Mouse (Mus musculus) left cerebral cortex, adult 11 months (tissue): Measurements from ENCODE around the gene Vezf1.

ENCODE experiments used
- DNase-seq: peaks from one replicate; pipeline ENCODE4 v3.0.0; 2022; ENCODE audit warnings: low spot score

Gene Vezf1

DNA sequence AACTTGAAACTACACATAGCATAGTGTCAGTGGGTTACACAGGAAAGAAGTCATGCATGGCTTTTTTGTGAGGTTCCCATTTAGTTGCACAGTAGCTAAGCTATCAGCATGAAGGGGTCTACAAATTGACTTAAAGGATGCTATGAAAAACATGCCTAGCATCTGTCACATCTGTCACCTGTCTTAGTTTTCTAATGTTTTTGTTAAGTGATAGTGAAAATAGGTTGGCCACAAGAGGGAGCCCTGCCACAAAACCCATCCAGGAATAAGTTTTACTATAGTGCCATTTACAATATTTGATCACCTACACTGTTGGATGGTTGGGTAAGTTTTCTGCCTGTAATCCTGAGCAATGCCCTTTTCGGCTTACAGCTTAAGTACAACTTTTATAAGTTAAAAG is 13.5 kb upstream of the Vezf1 start:
- no peak for DNase-seq

DNA sequence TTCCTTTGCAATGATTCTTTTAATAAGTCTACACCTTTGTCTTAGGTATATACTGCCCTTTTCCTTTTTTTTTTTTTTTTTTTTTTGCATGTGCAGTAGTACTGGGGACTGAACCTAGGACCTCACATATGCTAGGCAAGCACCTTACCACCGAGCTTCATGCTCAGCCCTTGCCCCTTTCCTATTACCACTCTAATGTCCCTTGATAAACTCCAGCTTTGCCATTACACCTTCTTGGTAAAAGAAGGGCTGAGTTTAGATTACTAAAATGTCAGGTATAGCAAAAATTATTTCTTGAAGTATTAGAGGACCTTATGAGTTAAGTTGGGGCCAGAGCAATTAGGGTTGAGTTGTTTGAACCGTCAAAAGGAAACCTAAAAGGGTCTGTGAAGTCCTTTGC is 12.3 kb upstream of the Vezf1 start:
- no peak for DNase-seq

DNA sequence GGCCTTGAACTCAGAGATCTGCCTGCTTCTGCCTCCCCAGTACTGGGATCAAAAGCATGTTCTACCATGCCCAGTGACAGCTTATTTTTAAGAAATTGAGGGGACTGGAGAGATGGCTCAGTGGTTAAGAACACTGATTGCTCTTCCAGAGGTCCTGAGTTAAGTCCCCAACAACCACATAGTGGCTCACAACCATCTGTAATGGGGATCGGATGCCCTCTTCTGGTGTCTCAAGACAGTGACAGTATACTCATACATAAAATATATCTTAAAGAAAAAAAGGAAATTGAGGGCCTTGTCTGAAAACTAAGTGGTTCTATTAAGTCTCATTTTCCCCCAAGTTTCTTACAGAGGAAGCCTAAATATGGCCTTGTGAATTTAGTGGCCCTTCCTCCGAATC is 10.3 kb upstream of the Vezf1 start:
- DNase-seq: no peak

DNA sequence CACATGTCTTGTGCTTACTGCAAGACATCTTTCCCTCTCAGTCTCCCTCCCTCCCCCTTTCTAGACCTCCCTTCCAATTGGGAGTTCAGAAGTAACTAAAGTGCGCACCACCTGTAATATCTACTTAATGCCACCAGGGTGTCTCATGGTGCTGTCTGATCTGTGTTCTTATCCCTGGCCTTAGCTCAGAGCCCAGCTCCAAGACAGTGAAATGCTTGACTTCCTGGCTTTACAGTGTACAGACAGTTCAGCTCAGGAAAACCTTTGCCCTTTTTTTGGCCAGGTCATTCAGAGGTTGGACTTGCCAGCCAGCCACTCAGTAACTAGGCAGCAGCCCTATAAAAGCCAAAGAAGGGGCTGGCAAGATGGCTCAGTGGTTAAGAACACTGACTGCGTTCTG is 8.9 kb upstream of the Vezf1 start:
- DNase-seq: no peak

DNA sequence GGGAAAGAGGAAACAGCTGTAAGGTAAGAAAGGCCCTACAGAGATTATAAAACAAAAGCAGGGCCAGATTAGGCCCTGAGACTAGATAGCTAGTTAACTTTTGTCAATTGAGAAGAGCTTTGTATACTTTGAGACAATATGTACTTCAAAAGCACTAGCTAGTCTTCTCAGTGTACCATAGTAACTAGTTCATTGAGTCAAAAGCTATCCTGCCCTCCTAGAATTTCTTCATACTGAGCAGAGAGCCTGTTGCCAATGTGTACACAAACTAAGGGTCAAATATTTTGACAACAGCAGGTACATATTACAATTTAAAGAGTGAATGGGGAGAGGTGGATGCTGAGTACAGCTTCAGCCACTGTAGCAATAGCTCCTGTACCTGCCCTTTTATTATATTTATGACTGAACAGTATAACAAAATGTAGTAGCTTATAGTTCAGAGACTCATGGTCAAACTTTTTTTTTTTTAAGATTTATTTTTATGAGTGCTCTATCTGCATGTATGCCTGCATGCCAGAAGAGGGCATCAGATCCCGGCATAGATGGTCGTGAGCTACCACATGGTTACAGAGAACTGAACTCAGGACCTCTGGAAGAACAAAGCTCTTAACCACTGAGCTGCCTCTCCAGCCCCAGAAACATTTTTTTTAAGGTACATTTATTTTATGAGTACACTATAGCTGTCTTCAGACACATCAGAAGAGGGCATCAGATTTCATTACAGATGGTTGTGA is 6.0 kb upstream of the Vezf1 start:
- DNase-seq: no peak

DNA sequence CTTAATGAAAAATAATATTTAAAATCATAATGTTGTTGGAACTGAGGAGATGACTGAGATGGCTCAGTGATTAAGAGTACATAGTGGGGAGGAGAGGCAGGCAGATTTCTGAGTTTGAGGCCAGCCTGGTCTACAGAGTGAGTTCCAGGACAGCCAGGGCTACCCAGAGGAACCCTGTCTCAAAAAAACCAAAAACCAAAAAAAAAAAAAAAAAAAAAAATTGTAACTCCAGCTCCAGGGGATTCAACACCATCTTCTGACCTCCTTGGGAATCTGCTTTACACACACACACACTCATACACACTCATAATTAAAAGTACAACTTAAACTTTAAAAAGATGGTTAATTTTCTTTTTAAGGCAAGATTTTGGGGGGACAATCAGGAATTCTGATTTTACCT is 2.3 kb upstream of the Vezf1 start:
- DNase-seq: no peak

DNA sequence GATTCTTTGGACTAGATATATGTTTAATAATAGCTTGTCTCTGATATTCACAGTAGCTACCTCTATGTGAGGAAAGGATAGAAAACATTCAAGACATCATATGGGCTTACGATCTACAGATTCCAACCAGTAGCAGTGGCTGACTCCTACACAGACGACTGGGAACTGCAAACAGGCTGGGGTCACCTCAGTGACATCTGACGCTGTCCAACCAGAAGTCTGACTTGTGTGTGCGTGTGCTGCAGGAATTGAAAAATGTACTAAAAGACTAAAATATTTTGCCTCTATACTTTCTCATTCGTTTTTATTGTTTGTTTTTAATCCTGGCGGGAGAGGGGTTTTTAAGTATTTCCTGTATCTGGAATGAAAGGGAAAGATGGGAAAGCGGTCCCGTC is 891 bp upstream of the Vezf1 start:
- no peak for DNase-seq

DNA sequence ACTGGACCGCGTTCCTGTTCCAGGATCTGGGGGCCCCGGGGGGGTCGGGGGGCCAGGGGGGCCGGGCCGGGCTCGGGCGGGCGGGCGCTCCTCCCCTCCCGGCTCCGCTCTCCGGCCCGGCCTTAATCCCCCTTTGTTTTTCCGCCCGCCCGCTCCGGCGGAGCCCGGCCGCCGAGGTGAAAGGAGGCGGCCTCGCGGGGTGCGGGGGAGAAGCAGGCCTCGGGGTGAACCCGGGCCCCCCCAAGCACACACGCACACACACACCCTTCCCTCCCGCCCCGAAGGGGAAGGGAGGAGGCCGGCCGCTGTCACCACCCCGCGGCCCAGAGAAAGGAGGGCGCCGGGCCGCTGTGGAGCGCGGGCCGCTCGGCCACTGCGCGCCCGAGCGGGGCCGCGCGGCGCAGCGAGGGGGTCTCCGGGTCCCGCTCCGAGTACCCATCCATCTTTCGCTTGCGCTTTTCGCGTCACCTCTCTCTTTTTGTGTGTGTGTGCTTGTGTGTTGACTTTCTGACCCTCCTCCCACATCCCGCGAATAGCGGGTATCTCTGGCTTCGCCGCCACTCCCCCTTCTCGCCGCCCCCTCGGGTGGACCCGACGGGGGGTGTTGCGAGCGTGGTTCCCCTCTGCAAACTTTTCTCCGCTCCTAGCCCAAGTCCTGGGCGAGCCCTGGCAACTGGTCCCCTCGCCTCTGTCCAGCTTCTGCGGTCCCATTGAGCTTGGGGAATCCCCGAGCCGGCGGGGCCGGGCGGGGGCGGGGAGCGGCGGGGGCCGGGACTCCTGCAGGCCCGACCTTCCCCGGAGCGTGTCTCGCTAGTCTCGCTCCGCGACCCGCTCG is 549 bp downstream of the Vezf1 start:
- no peak for DNase-seq

DNA sequence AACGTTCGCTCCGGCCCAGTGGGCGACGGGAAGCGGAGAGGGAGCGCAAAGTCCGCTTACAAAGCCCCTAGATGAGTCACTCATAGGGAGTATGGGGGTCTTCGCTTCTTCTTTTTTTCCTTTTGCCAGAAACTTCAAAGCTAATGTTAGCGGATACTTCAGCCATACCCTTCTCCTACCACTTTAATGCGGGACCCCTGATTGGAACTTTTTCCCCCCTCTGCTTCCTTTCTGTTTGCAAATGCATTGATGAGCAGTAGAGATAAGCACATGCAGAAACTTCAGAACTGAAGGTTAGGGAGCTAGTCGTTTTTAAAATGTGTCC is 1.1 kb downstream of the Vezf1 start:
- no peak for DNase-seq

DNA sequence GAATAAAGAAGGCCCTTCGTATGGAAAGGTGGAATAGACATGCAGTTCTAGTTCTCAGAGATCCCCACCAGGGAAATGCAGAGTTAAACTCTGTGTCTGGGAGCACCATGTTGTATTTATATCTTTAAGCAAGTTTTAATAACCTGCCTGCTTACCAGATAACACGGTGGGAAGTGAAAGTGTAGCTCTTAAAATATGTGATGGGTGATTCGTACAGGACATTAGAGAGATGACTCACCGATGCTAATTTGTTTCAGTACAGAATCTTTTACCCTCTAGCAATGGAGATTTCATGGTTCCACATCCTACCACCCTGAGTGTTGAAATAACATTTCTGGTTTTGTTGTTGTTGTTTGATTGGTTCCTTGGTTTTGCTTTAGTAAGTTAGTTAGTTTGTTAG is 2.3 kb downstream of the Vezf1 start:
- DNase-seq: no peak

DNA sequence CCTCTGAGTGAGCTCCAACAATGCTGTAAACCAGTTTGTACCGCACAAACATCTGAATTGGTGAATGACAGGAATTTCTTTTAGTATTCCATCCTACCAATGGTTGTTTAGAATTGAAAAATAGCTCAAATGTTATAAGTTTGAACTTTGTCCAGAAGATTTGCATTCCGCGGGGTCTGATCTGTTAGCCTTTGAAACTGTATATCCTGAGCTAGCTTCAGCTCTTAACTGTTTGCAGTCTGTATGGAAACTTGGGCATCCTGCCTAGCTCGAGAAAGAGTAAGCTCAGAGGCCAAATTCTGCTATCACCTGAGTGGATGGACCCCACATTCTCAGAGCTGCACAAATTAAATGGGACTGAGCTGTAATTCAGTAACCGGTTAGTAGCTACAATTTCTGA is 3.0 kb downstream of the Vezf1 start:
- DNase-seq: no peak

DNA sequence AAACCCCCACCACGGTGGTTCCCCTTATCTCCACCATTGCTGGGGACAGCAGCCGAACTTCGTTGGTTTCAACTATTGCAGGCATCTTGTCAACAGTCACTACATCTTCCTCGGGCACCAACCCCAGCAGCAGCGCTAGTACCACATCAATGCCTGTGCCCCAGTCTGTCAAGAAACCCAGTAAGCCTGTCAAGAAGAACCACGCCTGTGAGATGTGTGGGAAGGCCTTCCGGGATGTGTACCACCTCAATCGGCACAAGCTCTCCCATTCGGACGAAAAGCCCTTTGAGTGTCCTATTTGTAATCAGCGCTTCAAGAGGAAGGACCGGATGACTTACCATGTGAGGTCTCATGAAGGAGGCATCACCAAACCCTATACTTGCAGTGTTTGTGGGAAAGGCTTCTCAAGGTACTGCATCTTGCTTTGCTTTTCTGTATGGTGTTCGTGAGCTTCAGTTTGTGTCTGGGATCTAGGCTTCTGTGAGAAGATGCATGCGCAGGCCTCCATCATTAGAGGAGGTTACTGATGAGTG is 5.3 kb downstream of the Vezf1 start:
- no peak for DNase-seq

DNA sequence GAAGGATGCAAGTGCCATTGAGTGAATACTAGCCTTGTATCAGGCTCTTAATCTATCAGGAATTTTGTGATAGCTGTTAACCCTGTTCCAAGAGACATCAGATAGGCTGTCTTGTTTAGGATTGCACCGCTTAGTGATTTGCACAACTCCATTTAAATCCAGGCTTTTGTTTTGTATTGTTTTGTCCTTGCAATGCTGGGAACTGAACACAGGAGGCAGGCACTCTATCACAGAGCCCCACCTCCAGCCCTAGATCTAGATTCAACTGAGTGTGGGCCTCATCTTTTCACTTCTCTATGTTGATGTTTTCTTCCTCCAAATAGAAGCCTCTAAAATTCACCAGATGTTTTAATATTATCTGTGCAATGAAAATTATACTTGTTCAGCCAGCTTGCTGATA is 7.6 kb downstream of the Vezf1 start:
- no peak for DNase-seq

DNA sequence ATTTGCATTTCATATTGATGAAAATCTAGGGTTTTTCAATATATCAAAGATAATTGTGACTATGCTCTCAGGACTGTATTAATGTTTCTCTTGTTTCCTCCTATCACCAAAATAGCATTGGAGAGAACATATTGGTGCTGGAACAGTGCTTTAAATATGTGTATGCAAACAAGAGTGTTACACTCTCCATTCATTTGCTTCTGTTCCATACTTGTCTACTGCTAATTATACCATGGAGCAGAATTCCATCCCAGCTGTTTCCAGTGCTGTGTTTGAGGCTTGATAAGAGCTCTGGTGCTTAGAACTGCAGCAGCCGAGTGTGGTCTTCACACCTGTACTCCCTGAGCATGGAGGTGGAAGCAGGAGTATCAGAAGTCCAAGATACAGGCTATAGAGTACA is 8.3 kb downstream of the Vezf1 start:
- DNase-seq: no peak

DNA sequence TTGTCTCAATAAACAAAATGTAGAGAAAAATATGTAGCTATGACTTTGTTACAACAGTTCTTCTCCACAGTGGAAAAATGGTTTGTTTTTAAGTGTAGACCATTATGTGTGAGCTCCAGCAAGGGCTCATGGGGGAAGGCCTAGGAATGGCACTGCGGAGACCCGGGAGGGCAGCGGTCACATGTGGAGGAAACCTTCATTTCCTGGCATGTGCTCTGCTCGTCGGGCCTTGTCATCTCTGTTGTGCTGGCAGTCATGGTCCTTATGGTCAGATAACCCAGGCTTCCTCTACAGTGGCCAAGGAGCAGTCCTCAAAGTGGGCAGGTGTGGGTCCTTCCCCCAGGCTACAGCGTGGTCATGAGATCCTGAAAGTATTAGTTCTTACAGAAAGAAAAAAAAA is 15.6 kb downstream of the Vezf1 start:
- no peak for DNase-seq

DNA sequence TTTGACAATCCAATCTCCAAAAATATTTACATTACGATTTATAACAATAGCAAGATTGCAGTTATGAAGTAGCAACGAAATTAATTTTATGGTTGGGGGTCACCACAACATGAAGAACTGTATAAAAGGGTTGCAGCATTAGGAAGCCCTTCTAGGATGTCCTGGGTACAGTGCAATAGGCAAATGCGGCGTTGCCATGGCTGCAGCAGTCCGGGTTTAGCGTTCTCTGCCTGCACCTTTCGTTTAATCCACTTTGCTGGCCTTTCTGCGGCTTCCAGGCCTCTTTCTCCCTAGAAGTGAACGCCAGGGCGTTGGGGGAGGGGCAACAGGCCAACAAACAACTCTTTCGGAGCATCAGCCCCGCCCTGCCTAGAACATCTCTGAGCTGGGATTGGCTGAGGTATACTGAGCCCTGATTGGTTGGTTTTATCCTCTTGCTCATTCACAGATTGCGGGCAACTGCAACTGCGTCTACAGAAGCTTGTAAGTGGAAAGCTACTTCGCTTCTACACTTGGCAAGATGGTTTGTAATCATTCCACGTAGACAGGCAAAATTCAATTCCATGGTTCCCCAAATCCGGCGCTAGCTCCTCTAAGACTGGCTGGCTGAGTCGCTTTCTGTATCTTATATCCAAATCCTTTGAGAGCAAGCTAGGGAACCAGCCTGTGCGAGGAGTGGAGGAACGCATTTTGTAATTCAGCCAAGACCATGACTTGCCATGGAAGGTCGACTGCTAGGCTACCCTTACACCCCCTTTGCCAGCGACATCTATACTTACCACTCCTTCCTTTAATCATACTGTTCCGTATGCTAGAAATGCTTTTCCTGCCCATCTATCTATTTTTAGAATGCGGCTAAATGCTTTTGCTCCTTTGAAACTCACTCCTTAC is 18.9 kb downstream of the Vezf1 start:
- DNase-seq: peak; percentile 83

DNA sequence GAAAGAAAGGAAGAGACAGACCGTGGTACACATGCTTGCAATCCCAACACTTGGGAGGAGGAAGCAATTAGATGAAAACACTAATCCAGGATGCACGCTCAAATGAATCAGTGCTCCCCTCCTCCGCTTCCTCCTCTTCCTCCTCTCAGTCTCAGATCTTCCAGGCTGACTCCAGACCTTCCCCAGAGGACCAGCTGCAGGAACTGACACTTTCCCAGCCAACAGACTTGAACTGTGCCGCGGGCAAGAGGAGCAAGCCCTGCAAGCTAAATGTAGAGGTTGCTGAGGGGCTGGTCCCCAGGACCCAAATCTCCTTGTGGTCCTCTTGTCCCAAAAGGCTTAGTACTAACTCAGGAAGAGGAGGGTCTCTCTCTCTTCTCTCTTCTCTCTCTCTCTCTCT is 21.1 kb downstream of the Vezf1 start:
- no peak for DNase-seq

DNA sequence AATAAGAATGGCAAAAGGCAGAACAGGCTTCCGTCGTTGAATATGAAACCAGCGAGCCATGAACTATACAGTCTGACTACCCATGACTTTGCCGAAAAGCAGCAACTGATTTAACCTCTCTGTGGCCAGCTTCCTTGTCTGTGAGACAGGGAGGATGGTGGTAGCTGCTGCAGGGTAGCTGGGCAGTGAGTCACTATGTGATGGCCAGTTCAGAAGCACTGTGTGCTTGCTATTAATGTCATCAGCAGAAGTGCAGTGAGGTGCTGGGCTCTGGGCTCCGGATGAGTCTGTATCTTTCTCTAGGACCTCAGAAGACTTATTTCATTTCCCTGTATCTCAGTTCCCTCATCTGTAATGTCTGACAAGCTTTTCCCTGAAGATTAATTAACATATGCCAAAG is 22.2 kb downstream of the Vezf1 start:
- no peak for DNase-seq

DNA sequence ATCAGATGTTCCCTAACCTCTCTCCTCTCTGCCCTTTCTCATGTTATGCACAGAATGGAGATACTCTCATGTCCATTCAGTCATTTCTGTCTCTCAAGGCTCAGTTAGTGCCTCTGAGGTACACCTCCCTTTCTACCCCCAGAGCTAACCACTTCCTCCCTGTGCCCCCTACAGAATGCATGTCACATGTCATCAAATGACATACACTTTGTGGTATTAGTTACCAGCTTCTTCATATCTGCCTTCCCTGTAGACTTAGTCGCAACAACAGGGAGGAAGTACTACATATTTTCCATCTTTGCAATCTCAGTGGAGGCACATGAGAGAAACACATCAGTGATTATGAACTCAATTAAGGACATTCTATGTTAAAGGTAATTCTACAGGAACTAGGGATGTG is 23.9 kb downstream of the Vezf1 start:
- DNase-seq: no peak

DNA sequence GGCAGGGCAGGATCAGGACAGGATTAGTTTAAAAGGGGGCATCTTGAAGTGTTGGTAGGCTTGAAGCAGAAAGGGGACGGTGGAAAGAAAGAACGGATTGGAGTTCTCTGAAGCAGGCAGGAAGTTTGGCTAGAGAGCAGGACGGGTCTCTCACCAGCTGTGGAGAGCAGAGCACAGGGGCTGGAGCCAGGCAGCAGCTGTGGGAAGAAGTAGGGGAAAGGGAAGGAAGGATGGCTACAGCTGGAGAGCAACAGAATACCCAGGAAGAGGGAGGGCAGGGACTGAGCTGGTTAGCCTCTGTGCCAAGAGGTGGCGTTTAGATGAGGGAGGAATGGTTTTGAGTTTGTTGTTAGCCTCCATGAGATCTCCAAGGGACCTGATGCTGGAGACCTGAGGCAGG is 29.1 kb downstream of the Vezf1 start:
- no peak for DNase-seq

DNA sequence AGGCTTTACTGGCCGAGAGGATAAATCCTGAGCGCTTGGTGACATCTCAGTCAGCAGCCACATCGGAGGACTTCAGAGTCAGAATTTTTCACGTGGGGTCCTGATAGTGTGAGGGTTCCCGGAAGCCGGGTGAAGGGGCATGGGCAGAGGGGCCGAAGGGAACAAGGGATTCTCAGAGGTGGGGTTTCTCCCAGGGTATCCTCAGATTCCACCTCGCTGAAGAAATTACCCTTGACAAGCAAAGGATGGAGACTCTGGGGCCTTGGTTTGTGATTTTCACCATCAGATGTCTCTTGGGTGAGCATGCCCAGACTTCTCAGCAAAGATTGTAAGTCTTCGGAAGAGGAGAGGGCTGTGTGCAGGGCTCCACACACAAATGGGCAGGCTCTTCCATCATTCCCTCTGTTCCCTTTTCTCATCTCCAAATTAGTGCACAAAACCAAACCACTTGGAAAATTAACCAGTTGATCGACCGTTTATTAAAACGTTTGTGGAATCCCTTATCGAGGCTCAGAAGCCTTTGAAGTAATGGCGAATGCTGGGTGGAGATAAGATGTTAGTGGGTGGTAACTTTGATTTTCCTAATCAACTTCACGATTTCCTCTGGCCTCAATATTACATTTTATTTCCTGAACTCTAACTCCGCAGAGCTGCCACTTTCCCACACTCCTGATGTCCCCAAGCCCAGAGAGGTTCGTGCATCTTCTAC is 30.1 kb downstream of the Vezf1 start, which contains the start of gene Cuedc1:
TSS of gene Cuedc1 (plus strand) at position 38 of the 709 bp plus-strand sequence.
- no peak for DNase-seq
